Mouse (Mus musculus) lung, embryonic 14.5 days (tissue): ENCODE data around the gene Gm10192. TPM values are rescaled to one million over a fixed set of nuclear protein-coding genes. Genes with fewer than 3 reads are reported as not detected.
"Not testable (repeated sequence)": the region's sequence is repeated elsewhere in the genome, so short reads cannot be mapped to it uniquely, and the experiment has no call there.

Experiments
- ATAC-seq: fragments of 200-750 bp; cut with Nextera tagmentation; 2 replicates; pipeline ENCODE4 v1.8.0; 2017; ENCODE audit warnings: mild to moderate bottlenecking, moderate TSS enrichment, moderate library complexity; ENCODE audit not compliant: insufficient read depth
- DNase-seq: peaks from one replicate; pipeline ENCODE4 v3.0.0-alpha.2; 2015
- H3K27ac ChIP-seq: fragments of 300-500 bp; sonication (generic); 2 replicates; pipeline ENCODE4 v1.5.1; 2014; ENCODE audit warnings: low read depth, mild to moderate bottlenecking, moderate library complexity
- H3K27me3 ChIP-seq: fragments of 300-500 bp; sonication (generic); 2 replicates; pipeline ENCODE4 v1.6.1; 2014; ENCODE audit warnings: low read length, control low read depth; ENCODE audit not compliant: insufficient read depth
- H3K36me3 ChIP-seq: fragments of 300-500 bp; sonication (generic); 2 replicates; pipeline ENCODE4 v1.6.1; 2014; ENCODE audit warnings: control low read depth; ENCODE audit not compliant: insufficient read depth
- H3K4me1 ChIP-seq: fragments of 300-500 bp; sonication (generic); 2 replicates; pipeline ENCODE4 v1.6.1; 2014; ENCODE audit warnings: antibody characterized with exemption, control low read depth; ENCODE audit not compliant: insufficient read depth
- H3K4me2 ChIP-seq: fragments of 300-500 bp; sonication (generic); 2 replicates; pipeline ENCODE4 v1.6.1; 2014; ENCODE audit warnings: mild to moderate bottlenecking
- H3K4me3 ChIP-seq: fragments of 300-500 bp; sonication (generic); 2 replicates; pipeline ENCODE4 v1.5.1; 2014; ENCODE audit warnings: low read depth, low read length
- H3K9ac ChIP-seq: fragments of 300-500 bp; sonication (generic); 2 replicates; pipeline ENCODE4 v1.6.1; 2014
- H3K9me3 ChIP-seq: fragments of 300-500 bp; sonication (generic); 2 replicates; pipeline ENCODE4 v1.6.1; 2016; ENCODE audit warnings: low read depth, low read length, control low read depth
- CTCF ChIP-seq: IDR thresholded peaks from 2 replicates; pipeline ENCODE4 v1.5.1; 2016; ENCODE audit warnings: antibody characterized with exemption, low read depth
- WGBS: fragments of 180-500 bp; shearing (Covaris S2); extraction: QIAGEN DNeasy Blood & Tissue Kit; methylation state at CpG from one replicate; pipeline ENCODE4 v1.1.7; 2014; 5-methylcytosine and 5-hydroxymethylcytosine counted together
- polyA plus RNA-seq: library from polyadenylated mRNA; unstranded; fragments of >200 nt; fragmentation: Nextera tagmentation; extraction: Ambion mirVana; gene quantifications from 2 replicates; pipeline ENCODE4 v1.2.1, GENCODE M21; 2014

Gene Gm10192
- not detected in 2 replicates for polyA plus RNA-seq

- H3K4me2 ChIP-seq, ATAC-seq, DNase-seq, H3K27me3 ChIP-seq, H3K4me1 ChIP-seq, H3K36me3 ChIP-seq, H3K27ac ChIP-seq, H3K9ac ChIP-seq, H3K4me3 ChIP-seq, H3K9me3 ChIP-seq: not testable (repeated sequence)
These were observed at the start of gene Gm10192 for GRCm38 (mm10) chr4:97183066-97183465. Gene Gm10192, minus strand, starts transcription at chr4:97183166.

DNA sequence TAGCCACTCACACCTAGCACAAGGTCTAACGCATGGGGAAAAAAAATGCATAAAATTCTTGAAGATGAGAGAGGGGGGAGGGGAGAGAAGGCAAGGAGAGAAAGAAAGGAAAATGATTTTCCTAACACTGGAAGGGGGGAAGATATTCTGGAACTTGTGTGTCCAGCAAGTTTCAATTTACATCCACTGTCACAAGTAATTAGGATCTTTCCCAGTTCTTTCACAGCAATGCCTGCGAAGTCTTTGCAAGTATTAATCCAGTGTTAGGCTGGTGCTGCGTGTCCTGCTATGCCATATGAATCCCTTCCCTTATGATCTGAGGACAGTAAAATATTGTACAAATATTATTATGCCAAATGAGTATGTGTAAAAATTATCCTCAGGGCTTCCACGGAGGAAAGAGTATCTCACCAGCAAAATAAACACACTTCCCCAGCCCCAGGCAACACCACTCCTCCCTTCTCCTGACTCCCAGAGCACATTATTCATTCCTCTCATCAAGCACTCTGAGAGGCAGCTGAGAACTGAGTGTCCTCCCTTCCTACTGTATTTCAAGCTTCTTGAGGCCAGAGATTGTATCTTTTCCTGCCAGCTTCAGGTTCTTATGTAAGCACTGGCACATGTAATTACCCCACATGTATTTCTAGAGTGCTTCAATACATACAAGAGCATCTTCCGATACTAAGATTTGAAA is 47.6 kb upstream of the Gm10192 start:
- H3K4me1 ChIP-seq = no peaks in the 10 kb centered on the region
- H3K9ac ChIP-seq = no peak overlapping the region
- H3K4me3 ChIP-seq = no peak overlapping the region
- H3K36me3 ChIP-seq = no peaks in the 10 kb centered on the region
- ATAC-seq (no peak), DNase-seq (no peak)
- no peaks in the 10 kb centered on the region for H3K27me3 ChIP-seq
- H3K9me3 ChIP-seq = no peaks in the 10 kb centered on the region
- H3K27ac ChIP-seq = no peak overlapping the region
- no peak overlapping the region for H3K4me2 ChIP-seq
- WGBS = 35% methylated on average over 5 of the region's 5 CpGs
- no peak for TF ChIP-seq CTCF

DNA sequence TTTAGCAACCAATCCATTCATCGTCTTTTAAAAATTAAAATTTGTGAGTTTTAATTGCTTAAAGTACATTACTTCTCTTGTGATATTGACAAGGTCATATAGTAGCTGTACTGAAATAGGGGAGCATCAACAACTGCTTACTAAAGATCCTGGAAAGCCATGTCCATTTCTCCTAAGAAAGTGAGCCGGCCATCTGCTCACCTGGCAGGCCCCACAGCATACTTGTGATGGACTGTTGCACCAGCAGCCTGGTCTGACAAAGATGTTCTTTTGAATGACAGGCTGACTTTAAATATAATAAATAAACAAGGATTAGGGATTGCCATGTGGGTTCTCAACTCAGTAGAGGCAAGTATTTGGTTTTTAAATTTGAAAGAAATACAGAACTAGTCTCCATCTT is 36.7 kb upstream of the Gm10192 start:
- no peak overlapping the region for H3K4me3 ChIP-seq
- no peaks in the 10 kb centered on the region for H3K36me3 ChIP-seq
- H3K9ac ChIP-seq = no peak overlapping the region
- no peaks in the 10 kb centered on the region for H3K9me3 ChIP-seq
- H3K27me3 ChIP-seq = no peaks in the 10 kb centered on the region
- no peak for ATAC-seq
- no peaks in the 10 kb centered on the region for H3K4me1 ChIP-seq
- no peak for DNase-seq
- no peak overlapping the region for H3K4me2 ChIP-seq
- H3K27ac ChIP-seq = no peak overlapping the region
- 88% methylated on average over 2 of the region's 2 CpGs for WGBS
- TF ChIP-seq CTCF = no peak

DNA sequence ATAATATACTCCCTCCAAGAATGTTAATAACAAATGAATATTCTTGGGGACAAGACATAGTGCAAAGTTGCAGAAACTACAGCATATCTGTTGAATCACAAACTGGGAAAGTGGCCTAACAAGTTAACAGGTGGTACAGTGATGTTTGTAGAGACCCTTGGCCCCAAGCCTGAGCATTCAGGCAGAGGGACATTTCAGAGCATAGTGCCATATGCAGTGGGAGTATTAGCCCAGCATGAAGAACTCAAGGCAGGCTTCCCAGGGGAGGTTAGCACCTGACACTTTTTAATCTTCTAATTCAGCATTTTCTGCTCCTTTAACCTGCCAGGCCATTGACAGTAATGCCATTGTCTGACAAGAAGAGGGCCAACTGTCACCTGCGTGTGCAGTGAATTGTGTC is 34.9 kb upstream of the Gm10192 start:
- WGBS = 87% methylated on average over 1 of the region's 1 CpGs
- Histone ChIP-seq H3K27me3 (no peaks in the 10 kb centered on the region), H3K4me3 (no peak overlapping the region), H3K4me1 (no peaks in the 10 kb centered on the region), H3K4me2 (no peak overlapping the region), H3K9me3 (no peaks in the 10 kb centered on the region), H3K9ac (no peak overlapping the region), H3K36me3 (no peaks in the 10 kb centered on the region), H3K27ac (no peak overlapping the region)
- ATAC-seq (no peak), DNase-seq (no peak)
- TF ChIP-seq CTCF = no peak

GRCm38 (mm10) chr4:97212514-97212913 is 29.5 kb upstream of the Gm10192 start:
- no peaks in the 10 kb centered on the region for H3K9me3 ChIP-seq
- no peaks in the 10 kb centered on the region for H3K36me3 ChIP-seq
- ATAC-seq (no peak), DNase-seq (no peak)
- no peak overlapping the region for H3K4me2 ChIP-seq
- H3K9ac ChIP-seq = no peak overlapping the region
- H3K4me1 ChIP-seq = no peaks in the 10 kb centered on the region
- no peak for TF ChIP-seq CTCF
- no peak overlapping the region for H3K4me3 ChIP-seq
- H3K27me3 ChIP-seq = no peaks in the 10 kb centered on the region
- H3K27ac ChIP-seq = no peak overlapping the region

- H3K4me3 ChIP-seq, H3K27ac ChIP-seq, H3K27me3 ChIP-seq, H3K4me2 ChIP-seq, ATAC-seq, H3K9ac ChIP-seq, H3K9me3 ChIP-seq, H3K4me1 ChIP-seq, DNase-seq, H3K36me3 ChIP-seq: not testable (repeated sequence)
- 47% methylated on average over 2 of the region's 2 CpGs for WGBS
These were observed 20.0 kb upstream of the Gm10192 start for GRCm38 (mm10) chr4:97202986-97203385.

DNA sequence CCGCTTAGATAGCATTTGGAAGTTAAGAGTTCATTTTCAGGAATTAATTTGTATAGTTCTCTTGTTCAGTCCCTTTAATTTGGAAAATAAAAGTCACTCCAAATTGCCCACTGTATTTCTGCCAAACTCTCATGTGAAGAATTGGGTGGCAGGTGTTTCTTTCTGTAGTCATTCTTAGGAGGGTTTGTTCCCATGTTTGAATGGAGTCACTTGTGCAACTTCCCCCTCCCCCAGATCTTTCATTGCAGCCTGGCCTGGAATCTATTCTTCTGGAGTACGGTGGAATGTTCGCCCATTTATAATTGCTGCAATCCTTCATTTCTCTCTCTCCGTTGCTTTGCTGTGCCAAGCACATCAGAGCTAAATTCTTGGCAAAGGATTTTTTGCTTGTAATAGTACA is 10.2 kb upstream of the Gm10192 start:
- no peak for TF ChIP-seq CTCF
- H3K4me1 ChIP-seq = no peaks in the 10 kb centered on the region
- no peak overlapping the region for H3K27ac ChIP-seq
- H3K9ac ChIP-seq = no peak overlapping the region
- H3K9me3 ChIP-seq = no peaks in the 10 kb centered on the region
- H3K4me2 ChIP-seq = no peak overlapping the region
- ATAC-seq (no peak), DNase-seq (peak; percentile 49)
- no peaks in the 10 kb centered on the region for H3K36me3 ChIP-seq
- 38% methylated on average over 4 of the region's 4 CpGs for WGBS
- no peak overlapping the region for H3K4me3 ChIP-seq
- no peaks in the 10 kb centered on the region for H3K27me3 ChIP-seq

DNA sequence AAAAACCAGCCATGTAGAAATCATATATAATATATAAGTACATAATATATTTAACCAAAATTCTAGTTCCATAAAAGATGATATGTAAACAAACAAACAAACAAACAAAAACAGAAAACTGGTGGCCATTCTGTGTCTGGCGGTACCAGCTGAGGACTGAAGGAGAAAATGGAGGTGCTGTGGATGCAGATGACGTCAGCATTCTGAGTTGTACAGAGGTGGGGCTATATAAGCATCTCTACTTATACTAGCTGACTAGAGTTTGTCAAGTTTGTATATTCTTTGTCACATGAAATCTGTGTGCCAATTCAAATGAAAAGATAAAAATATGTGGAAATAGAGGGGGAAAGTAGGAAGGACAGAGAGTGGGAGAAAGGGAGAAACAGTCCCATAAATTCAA is 9.6 kb upstream of the Gm10192 start:
- H3K4me2 ChIP-seq = no peak overlapping the region
- no peak overlapping the region for H3K4me3 ChIP-seq
- DNase-seq (no peak), ATAC-seq (no peak)
- H3K27ac ChIP-seq = no peak overlapping the region
- H3K9me3 ChIP-seq = no peaks in the 10 kb centered on the region
- no peaks in the 10 kb centered on the region for H3K27me3 ChIP-seq
- 80% methylated on average over 2 of the region's 2 CpGs for WGBS
- no peaks in the 10 kb centered on the region for H3K36me3 ChIP-seq
- H3K9ac ChIP-seq = no peak overlapping the region
- H3K4me1 ChIP-seq = no peaks in the 10 kb centered on the region
- no peak for TF ChIP-seq CTCF
